Mouse (Mus musculus) liver, adult 2 months (tissue): ENCODE measurements around the gene Nanos2.

ENCODE experiments used
- CTCF ChIP-seq: fragments of 200-500 bp; IDR thresholded peaks from 2 replicates; pipeline ENCODE4 v1.5.1; 2011; ENCODE audit warnings: low read depth, low read length, control low read depth
- POLR2A ChIP-seq: fragments of 200-500 bp; IDR thresholded peaks from 2 replicates; pipeline ENCODE4 v1.6.1; 2011; ENCODE audit warnings: low read length, control low read depth; ENCODE audit not compliant: insufficient read depth; ENCODE audit errors: extremely low read depth

DNA sequence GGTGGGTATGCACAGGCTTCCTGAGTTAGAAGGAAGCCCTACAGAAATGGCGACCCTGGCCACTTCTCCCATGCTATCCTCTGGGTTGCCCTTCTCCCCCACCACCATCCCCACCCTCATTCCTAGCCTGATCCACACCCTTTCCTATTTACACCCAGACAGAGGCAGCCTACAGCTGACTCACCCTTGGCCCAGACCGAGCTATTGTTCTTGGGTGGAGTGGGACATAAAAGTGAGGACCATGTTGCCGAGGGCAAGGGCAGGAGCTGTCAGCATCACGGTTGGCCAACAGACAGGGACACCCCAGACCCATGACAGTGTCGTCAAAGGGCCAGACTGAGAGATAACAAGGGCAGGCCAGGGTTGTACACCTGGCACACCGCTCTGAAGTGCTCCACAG is 39.0 kb upstream of the Nanos2 start:
- TF ChIP-seq CTCF (no peak), POLR2A (no peak)
